Mouse (Mus musculus) testis, adult 2 months (tissue): Measurements from ENCODE around the gene Triobp. TPM values are rescaled to one million over a fixed set of nuclear protein-coding genes. Genes with fewer than 3 reads are reported as not detected.

Experiments used
- H3K27ac ChIP-seq: fragments of 200-500 bp; 2 replicates; pipeline ENCODE4 v1.5.1; 2012; ENCODE audit warnings: low read depth, low read length; ENCODE audit not compliant: control insufficient read depth, insufficient read depth
- H3K27me3 ChIP-seq: fragments of 200-500 bp; 2 replicates; pipeline ENCODE4 v1.6.1; 2012; ENCODE audit warnings: mild to moderate bottlenecking, low read length, moderate library complexity; ENCODE audit not compliant: control insufficient read depth, insufficient read depth
- H3K36me3 ChIP-seq: fragments of 200-500 bp; 2 replicates; pipeline ENCODE4 v1.6.1; 2012; ENCODE audit warnings: mild to moderate bottlenecking, low read length; ENCODE audit not compliant: control insufficient read depth, insufficient read depth
- H3K4me1 ChIP-seq: fragments of 200-500 bp; 2 replicates; pipeline ENCODE4 v1.6.1; 2012; ENCODE audit warnings: low read length; ENCODE audit not compliant: control insufficient read depth, insufficient read depth
- H3K4me3 ChIP-seq: fragments of 200-500 bp; 2 replicates; pipeline ENCODE4 v1.5.1; 2012; ENCODE audit warnings: low read depth, mild to moderate bottlenecking, low read length, moderate library complexity, mixed read lengths; ENCODE audit not compliant: control insufficient read depth
- CTCF ChIP-seq: fragments of 200-500 bp; IDR thresholded peaks from 2 replicates; pipeline ENCODE4 v1.5.1; 2012; ENCODE audit warnings: low read depth, mild to moderate bottlenecking, inconsistent platforms, low read length, moderate library complexity; ENCODE audit not compliant: control insufficient read depth, insufficient read depth, insufficient replicate concordance
- POLR2A ChIP-seq: fragments of 200-500 bp; IDR thresholded peaks from 2 replicates; pipeline ENCODE4 v1.6.1; 2012; ENCODE audit warnings: low read depth, mild to moderate bottlenecking, inconsistent platforms, low read length, moderate library complexity; ENCODE audit not compliant: control insufficient read depth
- polyA plus RNA-seq: library from polyadenylated mRNA; depleted of rRNA; stranded (reverse); fragments of >200 nt; gene quantifications from 2 replicates; pipeline ENCODE4 v1.2.3, GENCODE M21; 2012; rRNA removed

Triobp gene
- polyA plus RNA-seq, 1 experiment = 22.6 TPM

DNA sequence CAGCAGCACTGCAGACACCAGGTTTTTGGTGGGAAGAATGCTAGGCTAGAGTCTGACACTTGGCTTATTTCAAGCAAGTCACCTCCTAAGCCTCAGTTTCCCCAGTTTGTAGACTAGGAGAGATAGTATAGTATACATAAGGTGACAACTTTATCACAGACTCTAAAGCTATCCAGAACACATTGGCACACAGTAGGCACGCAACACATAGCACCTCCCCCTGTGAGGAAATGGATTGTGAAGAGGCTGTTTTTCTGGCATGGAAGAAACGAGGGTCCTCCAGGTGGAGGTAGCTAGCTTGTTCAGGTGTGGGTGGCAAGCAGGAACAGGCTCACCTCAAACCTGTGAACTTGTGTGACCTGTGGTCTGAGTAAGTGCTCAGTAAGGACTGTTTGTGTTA, 103.4 kb downstream of the Triobp start:
- TF ChIP-seq CTCF (no peak), POLR2A (no peak)
- no peak overlapping the region for H3K27ac ChIP-seq
- no peaks in the 10 kb centered on the region; the same call in 1 of the 2 replicates for H3K4me1 ChIP-seq
- H3K4me3 ChIP-seq = no peak overlapping the region
- H3K36me3 ChIP-seq = no peaks in the 10 kb centered on the region
- no peaks in the 10 kb centered on the region for H3K27me3 ChIP-seq

DNA sequence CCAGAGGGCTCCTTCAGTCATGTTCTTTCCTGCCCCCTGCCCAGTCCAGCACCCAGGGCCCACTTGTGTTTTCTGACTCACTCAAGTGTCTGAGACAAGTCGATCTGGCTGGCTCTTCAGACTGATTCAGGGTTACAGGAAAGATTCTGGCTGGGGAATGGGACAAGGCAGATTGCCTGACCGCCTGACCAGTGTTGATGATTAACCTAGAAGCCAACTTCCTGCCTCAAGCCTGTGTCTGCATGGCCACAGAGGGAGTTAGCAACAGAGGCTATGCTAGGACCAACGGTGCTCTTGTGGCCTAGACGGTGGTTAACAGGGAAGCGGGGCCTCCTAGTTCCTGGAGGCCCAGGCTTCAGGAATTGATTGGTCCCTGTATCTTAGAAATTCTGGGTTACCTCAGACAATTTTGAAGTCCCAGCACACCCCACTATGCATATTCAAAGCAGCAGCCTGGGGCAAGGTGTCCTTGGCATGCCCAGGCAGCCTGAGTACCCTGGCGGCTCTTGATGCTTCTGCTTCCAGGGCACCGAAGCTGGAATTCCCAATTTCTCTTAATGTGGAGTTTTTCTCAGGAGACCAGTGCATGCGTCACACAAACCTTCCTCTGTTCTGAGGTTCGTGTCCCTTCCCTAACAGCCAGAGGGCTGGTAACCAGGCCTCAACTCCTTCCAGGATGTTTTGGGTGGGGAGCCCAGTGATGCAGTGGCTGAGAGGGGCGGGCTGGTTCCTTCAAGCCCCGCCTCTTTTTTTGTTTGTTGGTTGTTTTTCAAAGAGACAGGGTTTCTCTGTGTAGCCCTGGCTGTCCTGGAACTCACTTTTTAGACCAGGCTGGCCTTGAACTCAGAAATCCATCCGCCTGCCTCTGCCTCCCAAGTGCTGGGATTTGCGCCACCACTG, 104.2 kb downstream of the Triobp start:
- no peaks in the 10 kb centered on the region for H3K27me3 ChIP-seq
- no peaks in the 10 kb centered on the region; the same call in 1 of the 2 replicates for H3K4me1 ChIP-seq
- H3K36me3 ChIP-seq = no peaks in the 10 kb centered on the region
- H3K27ac ChIP-seq = no peak overlapping the region
- no peak overlapping the region for H3K4me3 ChIP-seq
- TF ChIP-seq POLR2A = no peak
- TF ChIP-seq CTCF = no peak

DNA sequence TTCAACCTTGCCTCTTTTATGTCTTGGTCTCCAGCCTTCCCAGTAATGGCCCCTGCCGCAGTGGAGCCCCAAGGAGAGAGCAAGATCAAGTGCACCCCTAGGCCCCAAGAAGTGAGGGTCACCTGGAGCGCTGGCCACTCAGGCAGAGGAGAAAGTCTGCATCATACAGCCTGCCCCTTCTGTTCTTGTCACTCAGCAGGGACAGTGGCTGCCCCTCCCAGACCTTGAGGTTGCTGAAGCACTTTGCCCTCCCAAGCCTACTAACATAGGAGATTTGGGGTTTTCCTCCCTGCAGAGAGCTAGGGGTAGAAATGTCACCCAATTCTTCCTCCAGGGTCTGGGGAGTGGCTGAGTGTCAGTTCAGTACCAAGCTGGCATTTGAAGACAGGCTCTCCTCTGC, 104.8 kb downstream of the Triobp start:
- Histone ChIP-seq H3K27ac (no peak overlapping the region), H3K36me3 (no peaks in the 10 kb centered on the region)
- TF ChIP-seq CTCF (no peak), POLR2A (no peak)

More for the DNA sequence above, 104.8 kb downstream of the Triobp start:
- Histone ChIP-seq H3K4me1 (no peaks in the 10 kb centered on the region; the same call in 1 of the 2 replicates), H3K27me3 (no peaks in the 10 kb centered on the region), H3K4me3 (no peak overlapping the region)

Other genes starting within 250 kb of the Triobp start
- 6.7 and 6.9 TPM in 2 replicates for gene Elfn2, start 229.0 kb upstream of the Triobp start, polyA plus RNA-seq
- 0.75 and 0.97 TPM in 2 replicates for gene Mfng, start 174.2 kb upstream of the Triobp start, polyA plus RNA-seq
- gene Card10, start 144.7 kb upstream of the Triobp start, polyA plus RNA-seq = 5.0 and 5.9 TPM in 2 replicates
- gene Cdc42ep1, start 105.1 kb upstream of the Triobp start, polyA plus RNA-seq = 2.5 and 2.9 TPM in 2 replicates
- 2.2 and 2.8 TPM in 2 replicates for gene Lgals2, start 92.2 kb upstream of the Triobp start, polyA plus RNA-seq
- gene Gga1, start 70.5 kb upstream of the Triobp start, polyA plus RNA-seq = 69.9 and 82.1 TPM in 2 replicates
- not detected in 2 replicates for gene Gm49510, start 48.1 kb upstream of the Triobp start, polyA plus RNA-seq
- gene Sh3bp1, start 48.0 kb upstream of the Triobp start, polyA plus RNA-seq = 3.3 and 3.5 TPM in 2 replicates
- 3.6 and 3.8 TPM in 2 replicates for gene Pdxp, start 33.8 kb upstream of the Triobp start, polyA plus RNA-seq
- 92.0 and 106 TPM in 2 replicates for gene Lgals1, start 21.0 kb upstream of the Triobp start, polyA plus RNA-seq
- 40.7 and 44.6 TPM in 2 replicates for gene Nol12, start 12.8 kb upstream of the Triobp start, polyA plus RNA-seq
- gene H1f0, start 80.7 kb downstream of the Triobp start, polyA plus RNA-seq = 9.7 and 11.5 TPM in 2 replicates
- not detected in 2 replicates for gene Galr3, start 94.2 kb downstream of the Triobp start, polyA plus RNA-seq
- 292 and 336 TPM in 2 replicates for gene Ankrd54, start 115.2 kb downstream of the Triobp start, polyA plus RNA-seq
- gene Eif3l, start 127.5 kb downstream of the Triobp start, polyA plus RNA-seq = 110 and 117 TPM in 2 replicates
- gene Micall1, start 161.2 kb downstream of the Triobp start, polyA plus RNA-seq = 75.8 and 85.0 TPM in 2 replicates
- 41.1 and 42.2 TPM in 2 replicates for gene Polr2f, start 193.3 kb downstream of the Triobp start, polyA plus RNA-seq
- 115 and 133 TPM in 2 replicates for gene 1700088E04Rik, start 193.5 kb downstream of the Triobp start, polyA plus RNA-seq
- gene Sox10, start 217.5 kb downstream of the Triobp start, polyA plus RNA-seq = 1.5 and 1.6 TPM in 2 replicates